Mouse (Mus musculus): Measurements from ENCODE around the gene 2210016L21Rik. TPM values are rescaled to one million over a fixed set of nuclear protein-coding genes. Genes with fewer than 3 reads are reported as not detected.

The 2210016L21Rik gene
- total RNA-seq, 1 experiment = 16.7 TPM

DNA sequence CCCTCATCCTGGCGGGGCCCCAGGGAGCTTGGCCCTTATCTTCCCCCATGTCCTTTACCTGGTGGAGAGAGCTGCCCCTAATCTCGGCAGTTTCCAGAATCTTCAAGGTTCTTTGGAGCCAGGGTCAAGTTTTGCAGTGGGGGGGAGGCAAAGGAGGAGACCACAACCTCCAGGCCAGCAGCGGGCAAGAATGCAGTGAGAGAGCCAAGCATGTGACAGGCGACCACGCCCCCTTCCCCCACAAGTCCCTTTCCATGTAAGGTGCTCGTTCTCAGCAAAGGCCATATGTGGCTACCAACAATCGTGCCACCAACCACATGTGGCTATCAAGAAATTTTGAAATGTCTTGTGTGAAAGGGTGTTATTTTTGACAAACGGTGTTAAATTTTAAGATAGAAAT lies 31.2 kb downstream of the 2210016L21Rik start:
- in situ Hi-C loops (cut with MboI; ENCODE audit: low sequenced_read_pairs in 2 of 2, unreplicated experiment in 2 of 2) = loop anchor here in 1 of 2 experiments (10.0 kb wide), 1 partner anchor 132 kb away; no protein-coding TSS in a partner anchor
- Histone ChIP-seq H3K4me3 (ENCODE audit: insufficient read depth in 1 of 2, low read depth in 1 of 2, low read length in 2 of 2, poor library complexity in 1 of 2, severe bottlenecking in 1 of 2) (peak overlapping the region in 1 of 2 experiments; percentile 32; a peak in 2 of 4 replicates), H3K27ac (ENCODE audit: insufficient read depth, low read depth, low read length, poor library complexity, severe bottlenecking) (no peak overlapping the region), H3K9me3 (ENCODE audit: control insufficient read depth, insufficient read depth, low read depth, low read length) (no peaks in the 10 kb centered on the region), H3K36me3 (ENCODE audit: control insufficient read depth, insufficient read depth, low read length, poor library complexity, severe bottlenecking) (no peaks in the 10 kb centered on the region), H3K9ac (ENCODE audit: insufficient read depth, low read depth, low read length, poor library complexity, severe bottlenecking) (no peak overlapping the region), H3K4me1 (ENCODE audit: control insufficient read depth in 2 of 2, insufficient read depth in 2 of 2, low read length in 2 of 2, poor library complexity in 1 of 2) (peaks cover 0 to 16% of the 10 kb centered on the region in 2 experiments; a peak in 2 of 4 replicates)
- DNase-seq (ENCODE audit: low read depth, low spot score) = no peak
- TF ChIP-seq MAFK (IDR thresholded peaks at IDR 0.05; ENCODE audit: insufficient read depth, low read depth, low read length) (no peak), ZNF384 (IDR thresholded peaks at IDR 0.05; ENCODE audit: low read depth, low read length) (no peak), CHD2 (IDR thresholded peaks at IDR 0.05; ENCODE audit: low read depth, low read length) (no peak), ZC3H11A (IDR thresholded peaks at IDR 0.05; ENCODE audit: borderline replicate concordance, low read depth, low read length) (no peak), HCFC1 (IDR thresholded peaks at IDR 0.05; ENCODE audit: borderline replicate concordance, insufficient read depth, low read length) (no peak)

DNA sequence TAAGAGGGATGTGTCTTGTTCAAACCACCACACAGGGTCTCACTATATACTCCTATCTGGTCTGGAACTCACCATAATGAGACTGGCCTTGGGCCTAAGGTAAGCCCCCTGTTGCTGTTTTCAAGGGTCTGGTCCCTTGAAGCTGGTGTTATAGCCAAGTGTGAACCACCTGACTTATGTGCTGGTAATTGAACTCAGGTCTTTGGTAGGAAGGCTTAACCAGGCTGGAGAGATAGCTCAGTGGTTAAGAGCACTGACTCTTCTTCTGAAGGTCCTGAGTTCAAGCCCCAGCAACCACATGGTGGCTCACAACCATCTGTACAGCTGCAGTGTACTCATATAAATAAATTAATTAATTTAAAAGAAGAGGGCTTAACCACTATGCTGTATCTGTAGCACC lies 35.0 kb downstream of the 2210016L21Rik start:
- Histone ChIP-seq H3K27ac (ENCODE audit: insufficient read depth, low read depth, low read length, poor library complexity, severe bottlenecking) (no peak overlapping the region), H3K9ac (ENCODE audit: insufficient read depth, low read depth, low read length, poor library complexity, severe bottlenecking) (no peak overlapping the region), H3K36me3 (ENCODE audit: control insufficient read depth, insufficient read depth, low read length, poor library complexity, severe bottlenecking) (no peaks in the 10 kb centered on the region), H3K4me1 (ENCODE audit: control insufficient read depth in 2 of 2, insufficient read depth in 2 of 2, low read length in 2 of 2, poor library complexity in 1 of 2) (peaks cover 0 to 13% of the 10 kb centered on the region in 2 experiments; a peak in 1 of 4 replicates), H3K9me3 (ENCODE audit: control insufficient read depth, insufficient read depth, low read depth, low read length) (no peaks in the 10 kb centered on the region), H3K4me3 (ENCODE audit: insufficient read depth in 1 of 2, low read depth in 1 of 2, low read length in 2 of 2, poor library complexity in 1 of 2, severe bottlenecking in 1 of 2) (no peak overlapping the region)
- TF ChIP-seq MAFK (IDR thresholded peaks at IDR 0.05; ENCODE audit: insufficient read depth, low read depth, low read length) = no peak
- TF ChIP-seq ZNF384 (IDR thresholded peaks at IDR 0.05; ENCODE audit: low read depth, low read length) = no peak
- TF ChIP-seq ZC3H11A (IDR thresholded peaks at IDR 0.05; ENCODE audit: borderline replicate concordance, low read depth, low read length) = no peak
- in situ Hi-C loops (cut with MboI; ENCODE audit: low sequenced_read_pairs in 2 of 2, unreplicated experiment in 2 of 2) = loop anchor here in 1 of 2 experiments (10.0 kb wide), 1 partner anchor 128 kb away; no protein-coding TSS in a partner anchor
- no peak for DNase-seq (ENCODE audit: low read depth, low spot score)

DNA sequence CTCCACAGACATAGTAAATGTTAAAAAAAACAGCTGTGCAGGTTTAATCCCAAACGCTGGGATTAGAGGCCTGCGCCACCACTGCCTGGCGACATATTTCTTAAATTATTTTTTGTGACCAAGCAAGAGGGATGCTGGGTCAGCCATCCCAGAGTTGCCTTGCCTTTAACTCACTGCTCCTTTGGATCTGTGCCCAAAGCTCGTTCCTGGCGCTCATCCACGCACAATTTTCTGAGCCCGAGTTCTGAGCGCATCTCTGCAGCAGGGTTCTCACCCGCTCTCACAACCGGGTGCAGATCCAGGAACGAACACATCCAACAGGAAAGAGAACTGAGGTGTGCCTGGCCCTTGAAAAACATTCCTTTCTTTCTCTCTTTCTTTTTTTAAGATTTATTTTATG lies 36.5 kb downstream of the 2210016L21Rik start:
- Histone ChIP-seq H3K36me3 (ENCODE audit: control insufficient read depth, insufficient read depth, low read length, poor library complexity, severe bottlenecking) (no peaks in the 10 kb centered on the region), H3K4me3 (ENCODE audit: insufficient read depth in 1 of 2, low read depth in 1 of 2, low read length in 2 of 2, poor library complexity in 1 of 2, severe bottlenecking in 1 of 2) (no peak overlapping the region), H3K27ac (ENCODE audit: insufficient read depth, low read depth, low read length, poor library complexity, severe bottlenecking) (no peak overlapping the region), H3K4me1 (ENCODE audit: control insufficient read depth in 2 of 2, insufficient read depth in 2 of 2, low read length in 2 of 2, poor library complexity in 1 of 2) (peaks cover 0 to 10% of the 10 kb centered on the region in 2 experiments; a peak in 1 of 4 replicates), H3K9me3 (ENCODE audit: control insufficient read depth, insufficient read depth, low read depth, low read length) (no peaks in the 10 kb centered on the region), H3K9ac (ENCODE audit: insufficient read depth, low read depth, low read length, poor library complexity, severe bottlenecking) (no peak overlapping the region)
- TF ChIP-seq ZC3H11A (IDR thresholded peaks at IDR 0.05; ENCODE audit: borderline replicate concordance, low read depth, low read length) (no peak), CHD2 (IDR thresholded peaks at IDR 0.05; ENCODE audit: low read depth, low read length) (no peak), HCFC1 (IDR thresholded peaks at IDR 0.05; ENCODE audit: borderline replicate concordance, insufficient read depth, low read length) (no peak), ZNF384 (IDR thresholded peaks at IDR 0.05; ENCODE audit: low read depth, low read length) (no peak), MAFK (IDR thresholded peaks at IDR 0.05; ENCODE audit: insufficient read depth, low read depth, low read length) (no peak)
- in situ Hi-C loops (cut with MboI; ENCODE audit: low sequenced_read_pairs in 2 of 2, unreplicated experiment in 2 of 2) = loop anchor here in 1 of 2 experiments (10.0 kb wide), 1 partner anchor 126 kb away; no protein-coding TSS in a partner anchor
- DNase-seq (ENCODE audit: low read depth, low spot score) = no peak

DNA sequence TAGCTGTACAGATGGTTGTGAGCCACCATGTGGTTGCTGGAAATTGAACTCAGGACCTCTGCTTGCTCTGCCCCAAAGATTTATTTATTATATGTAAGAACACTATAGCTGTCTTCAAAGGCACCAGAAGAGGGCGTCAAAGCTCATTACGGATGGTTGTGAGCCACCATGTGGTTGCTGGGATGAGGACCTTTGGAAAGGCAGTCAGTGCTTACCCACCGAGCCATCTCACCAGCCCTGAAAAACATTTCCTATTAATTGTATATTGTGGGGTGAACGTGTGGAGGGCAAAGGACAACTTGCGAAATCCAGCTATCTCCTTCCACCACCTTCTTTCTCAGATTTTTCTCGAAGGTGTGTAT lies 36.9 kb downstream of the 2210016L21Rik start:
- peak overlapping the region; percentile 32; the same call in 1 of the 2 replicates for H3K9ac ChIP-seq (ENCODE audit: insufficient read depth, low read depth, low read length, poor library complexity, severe bottlenecking)
- H3K36me3 ChIP-seq (ENCODE audit: control insufficient read depth, insufficient read depth, low read length, poor library complexity, severe bottlenecking) = no peaks in the 10 kb centered on the region
- no peaks in the 10 kb centered on the region for H3K9me3 ChIP-seq (ENCODE audit: control insufficient read depth, insufficient read depth, low read depth, low read length)
- peaks cover 0 to 10% of the 10 kb centered on the region in 2 experiments; a peak in 1 of 4 replicates for H3K4me1 ChIP-seq (ENCODE audit: control insufficient read depth in 2 of 2, insufficient read depth in 2 of 2, low read length in 2 of 2, poor library complexity in 1 of 2)
- peak overlapping the region; percentile 63 to 68; a peak in 3 of 4 replicates for H3K4me3 ChIP-seq (ENCODE audit: insufficient read depth in 1 of 2, low read depth in 1 of 2, low read length in 2 of 2, poor library complexity in 1 of 2, severe bottlenecking in 1 of 2)
- in situ Hi-C loops (cut with MboI; ENCODE audit: low sequenced_read_pairs in 2 of 2, unreplicated experiment in 2 of 2) = loop anchor here in 1 of 2 experiments (10.0 kb wide), 1 partner anchor 126 kb away; no protein-coding TSS in a partner anchor
- peak; percentile 63 for DNase-seq (ENCODE audit: low read depth, low spot score)
- TF ChIP-seq HCFC1 (IDR thresholded peaks at IDR 0.05; ENCODE audit: borderline replicate concordance, insufficient read depth, low read length) (no peak), MAFK (IDR thresholded peaks at IDR 0.05; ENCODE audit: insufficient read depth, low read depth, low read length) (no peak), CHD2 (IDR thresholded peaks at IDR 0.05; ENCODE audit: low read depth, low read length) (no peak)
- H3K27ac ChIP-seq (ENCODE audit: insufficient read depth, low read depth, low read length, poor library complexity, severe bottlenecking) = no peak overlapping the region
